Mouse (Mus musculus) megakaryocyte-erythroid progenitor cell, adult 5-6 weeks (primary cell): Measurements from ENCODE around the gene Emc7. TPM values are rescaled to one million over a fixed set of nuclear protein-coding genes. Genes with fewer than 3 reads are reported as not detected.
"Not testable (repeated sequence)": the region's sequence is repeated elsewhere in the genome, so short reads cannot be mapped to it uniquely, and the experiment has no call there.

ENCODE experiments used
- ATAC-seq: replicated peaks from 2 replicates; pipeline ENCODE4 v1.8.0; 2016; ENCODE audit warnings: mild to moderate bottlenecking, inconsistent platforms; ENCODE audit not compliant: severe bottlenecking, poor library complexity, low FRiP score, low TSS enrichment
- total RNA-seq, 2 experiments: library from RNA; stranded (forward) in 1 of 2; stranded (reverse) in 1 of 2; fragments of 200-1000, 215-1000 nt in 1 of 2; fragments of >200 nt in 1 of 2; fragmentation: Nextera tagmentation in 1 of 2; gene quantifications; 2 replicates each; pipeline ENCODE4 v1.2.3; 2014 to 2017

The Emc7 gene
- total RNA-seq (2014; fragmentation: Nextera tagmentation) (13.8 and 14.7 TPM in 2 replicates), total RNA-seq (2017) (9.7 and 10.5 TPM in 2 replicates)

DNA sequence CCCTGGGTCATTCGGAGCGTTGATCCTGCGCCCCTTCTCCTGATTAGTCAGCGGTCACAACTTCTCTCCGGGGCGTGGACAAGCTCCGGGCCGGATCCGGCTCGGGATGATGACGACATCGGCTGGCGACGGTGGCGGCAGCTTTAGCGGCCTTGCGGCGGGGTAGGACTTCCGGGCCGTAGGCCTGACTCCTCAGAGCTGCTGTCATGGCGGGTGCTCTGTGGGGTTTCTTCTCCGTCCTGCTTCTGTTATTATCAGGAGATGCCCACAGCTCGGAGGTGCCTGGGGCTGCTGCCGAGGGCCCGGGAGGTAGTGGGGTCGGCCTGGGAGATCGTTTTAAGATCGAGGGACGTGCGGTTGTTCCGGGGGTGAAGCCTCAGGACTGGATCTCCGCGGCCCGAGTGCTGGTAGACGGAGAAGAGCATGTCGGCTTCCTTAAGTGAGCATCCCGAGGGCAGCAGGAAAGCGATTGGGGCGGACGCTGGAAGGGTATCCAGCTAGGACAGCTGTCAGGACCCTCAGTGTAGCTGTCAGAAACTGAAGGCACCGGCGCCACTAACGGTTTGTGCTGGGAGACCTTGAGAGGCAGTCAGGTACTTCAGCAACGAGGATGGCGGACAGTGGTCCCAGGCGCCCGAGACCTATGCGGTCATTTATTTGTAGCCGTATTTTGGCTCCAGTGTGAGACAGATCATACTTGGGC lies at the start of gene Emc7:
Emc7 (plus strand) TSS at position 136 of the 703 bp plus-strand sequence.
- ATAC-seq = peak; percentile 97

DNA sequence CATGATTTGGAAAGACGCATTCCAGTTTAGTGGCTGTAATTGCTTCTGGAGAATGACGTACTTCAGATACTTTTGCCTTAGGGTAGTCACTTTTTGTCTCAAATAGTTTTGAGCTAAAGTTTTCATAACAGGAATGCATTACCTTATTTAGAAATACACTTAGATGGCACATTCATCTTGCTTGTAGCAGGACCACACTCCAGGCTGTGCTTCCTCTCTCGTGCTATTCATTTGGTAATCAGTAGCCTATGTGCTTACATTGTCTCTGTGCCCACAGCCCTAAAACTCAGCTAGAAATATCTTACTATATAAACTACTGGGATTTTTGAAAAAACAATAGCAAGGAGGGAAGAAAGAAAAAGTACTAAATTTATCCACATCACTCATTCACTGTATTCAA lies 47.8 kb upstream of the Emc7 start:
- ATAC-seq = no peak

DNA sequence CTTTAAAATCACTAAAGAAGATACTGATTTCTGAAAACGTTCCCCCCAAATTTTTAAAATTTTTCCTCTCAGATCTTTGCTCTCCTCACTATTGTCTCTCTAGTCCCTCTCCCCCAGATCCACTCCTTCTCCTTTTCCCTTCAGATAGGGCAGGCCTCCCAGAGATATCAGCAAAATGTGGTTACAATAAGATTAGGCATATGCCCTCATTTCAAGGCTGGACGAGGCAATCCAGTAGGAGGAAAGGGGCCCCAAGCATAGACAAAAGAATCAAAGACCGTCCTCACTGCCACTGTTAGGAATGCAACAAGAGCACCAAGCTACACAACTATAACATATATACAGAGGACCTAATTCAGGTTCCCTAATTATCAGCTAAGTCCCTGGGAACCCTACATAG lies 29.5 kb upstream of the Emc7 start:
- no peak for ATAC-seq

DNA sequence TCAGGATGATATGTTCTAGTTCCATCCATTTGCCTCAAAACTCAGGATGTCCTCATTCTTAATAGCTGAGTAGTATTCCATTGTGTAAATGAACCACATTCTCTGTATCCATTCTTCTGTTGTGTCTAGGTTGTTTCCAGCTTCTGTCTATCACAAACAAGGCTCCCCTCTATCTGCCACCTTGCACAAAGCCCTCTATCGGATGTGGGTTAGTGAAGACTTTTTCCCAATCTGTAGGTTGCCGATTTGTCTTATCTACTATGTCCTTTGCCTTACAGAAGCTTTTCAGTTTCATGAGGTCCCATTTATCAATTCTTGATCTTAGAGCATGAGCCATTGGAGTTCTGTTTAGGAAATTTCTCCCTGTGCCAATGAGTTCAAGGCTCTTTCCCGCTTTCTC lies 26.3 kb upstream of the Emc7 start:
- ATAC-seq = not testable (repeated sequence)

DNA sequence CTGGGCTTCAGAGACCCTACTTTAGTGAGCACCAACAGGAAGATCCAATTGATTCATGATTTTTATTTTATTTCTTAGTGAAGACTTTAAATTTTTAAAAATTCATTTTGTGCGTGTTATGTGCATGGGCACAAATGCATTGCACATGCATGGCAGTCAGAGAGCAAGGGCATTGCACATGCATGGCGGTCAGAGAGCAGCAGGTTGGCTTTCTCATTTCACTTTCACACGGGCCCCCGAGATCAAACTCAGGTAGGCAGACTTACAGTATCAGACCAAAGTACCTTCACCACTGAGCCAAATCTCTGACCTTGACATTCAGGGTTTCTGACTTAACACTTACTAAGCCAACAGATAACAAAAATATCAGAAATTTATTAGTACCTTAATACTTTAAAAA lies 25.1 kb upstream of the Emc7 start:
- no peak for ATAC-seq

DNA sequence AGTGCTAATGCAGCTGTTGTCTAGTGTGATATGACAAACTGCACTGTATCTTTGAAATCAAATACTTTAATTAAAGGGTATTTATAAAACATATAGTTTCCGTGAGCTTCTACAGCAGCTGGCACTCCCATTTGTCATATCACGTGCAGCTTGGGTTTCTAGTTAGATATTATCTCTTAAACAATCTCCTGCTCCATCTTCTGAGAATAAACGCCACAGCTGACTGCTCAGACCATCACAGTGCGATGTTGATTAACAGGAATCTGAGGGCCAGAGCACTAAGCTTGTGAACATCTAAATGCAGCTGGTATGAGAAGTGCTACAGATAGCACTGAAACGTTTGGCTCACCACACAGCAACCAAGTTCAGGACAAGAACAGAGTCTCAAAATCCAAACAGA lies 24.4 kb upstream of the Emc7 start:
- ATAC-seq = no peak

DNA sequence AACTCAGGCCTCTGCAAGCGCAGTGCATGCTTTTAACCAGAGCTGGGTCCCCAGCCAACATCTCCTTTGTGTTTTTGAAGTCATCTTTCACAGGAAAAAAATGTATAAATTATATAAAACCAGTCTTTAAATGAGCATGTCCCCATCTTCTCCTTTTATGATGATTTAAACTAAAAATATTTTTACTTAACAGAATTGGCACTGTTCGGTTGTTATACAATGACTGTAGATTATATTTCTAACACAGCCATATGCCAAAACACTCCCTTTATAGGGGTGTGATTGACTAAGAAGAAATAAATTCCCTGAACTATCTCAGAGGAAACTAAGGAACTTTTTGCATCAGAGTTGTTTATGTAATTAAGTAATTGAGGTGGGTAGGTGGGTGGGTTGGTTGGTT lies 22.3 kb upstream of the Emc7 start:
- ATAC-seq = no peak

DNA sequence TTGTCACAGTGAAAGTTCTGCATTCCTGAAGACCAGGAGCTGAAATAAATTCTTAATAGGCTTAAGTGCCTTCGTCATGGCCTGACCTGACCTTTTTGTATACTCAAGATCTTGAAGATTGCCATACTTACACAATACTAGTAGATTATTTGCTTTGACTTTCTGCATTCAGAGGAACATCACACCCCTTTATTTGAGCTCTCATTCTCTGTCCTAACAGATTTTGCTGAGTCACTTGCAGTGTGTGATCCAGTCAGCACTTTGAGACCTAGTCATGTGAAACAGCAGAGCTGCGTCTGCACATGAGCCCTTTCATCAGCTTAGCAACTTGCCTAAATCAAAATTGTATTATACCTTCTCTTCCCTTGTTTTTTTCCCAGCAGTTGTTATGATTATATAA lies 21.4 kb upstream of the Emc7 start:
- ATAC-seq = peak; percentile 78

DNA sequence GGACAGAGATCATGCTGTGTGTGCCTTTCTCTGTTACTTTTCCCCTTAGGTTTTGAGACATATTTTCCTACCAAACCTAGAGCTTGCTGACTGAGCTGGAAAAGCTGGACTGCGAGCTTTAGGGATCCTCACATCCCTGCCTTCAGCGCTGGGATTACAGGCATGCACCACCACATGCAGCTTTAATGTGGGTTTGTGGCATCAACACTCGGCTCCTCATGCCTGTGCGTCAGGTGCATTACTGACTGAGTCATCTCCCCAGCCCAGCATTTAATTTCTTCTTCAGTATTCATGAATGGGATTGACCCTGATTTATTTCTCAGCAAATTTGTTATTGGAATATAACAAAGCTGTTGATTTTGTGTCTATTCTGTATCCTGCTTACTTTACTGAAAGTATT lies 18.5 kb upstream of the Emc7 start:
- no peak for ATAC-seq

DNA sequence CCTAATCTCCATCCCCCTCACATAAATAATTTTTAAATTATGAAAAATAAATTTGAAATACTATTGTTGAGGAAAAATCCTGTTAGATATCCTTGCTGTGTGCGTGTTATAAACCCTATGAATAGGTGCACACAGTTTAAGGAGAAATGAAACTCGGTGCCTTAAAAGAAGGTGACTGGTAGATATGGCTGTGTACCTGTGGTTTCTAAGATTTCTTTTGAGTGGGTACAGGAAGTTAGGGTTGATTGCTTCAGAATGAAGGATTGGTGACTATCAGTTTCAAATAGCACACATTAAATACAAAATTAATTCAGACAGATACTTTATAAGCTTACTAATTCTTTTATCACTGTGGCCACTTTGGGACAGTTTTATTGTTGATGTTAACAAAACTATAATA lies 17.2 kb upstream of the Emc7 start:
- ATAC-seq = no peak

DNA sequence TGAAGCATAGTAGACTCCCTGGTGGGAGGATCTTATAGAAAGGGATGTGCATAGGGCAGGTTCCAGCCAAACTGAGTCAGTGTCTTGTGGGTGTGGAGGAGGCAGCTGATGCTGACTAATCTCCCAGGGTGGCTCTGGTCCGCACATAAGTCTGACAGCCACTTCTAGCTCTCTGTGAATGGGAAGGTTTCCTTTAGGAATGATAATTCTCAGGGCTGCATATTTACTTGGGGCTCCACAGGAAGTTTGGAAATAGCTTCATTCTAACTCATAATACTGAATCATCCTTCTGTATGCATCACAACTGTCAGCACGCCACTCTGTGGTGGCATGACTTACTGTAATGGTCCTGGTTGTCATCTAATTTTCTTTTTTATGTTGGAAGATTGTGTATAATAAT lies 11.3 kb upstream of the Emc7 start:
- no peak for ATAC-seq

DNA sequence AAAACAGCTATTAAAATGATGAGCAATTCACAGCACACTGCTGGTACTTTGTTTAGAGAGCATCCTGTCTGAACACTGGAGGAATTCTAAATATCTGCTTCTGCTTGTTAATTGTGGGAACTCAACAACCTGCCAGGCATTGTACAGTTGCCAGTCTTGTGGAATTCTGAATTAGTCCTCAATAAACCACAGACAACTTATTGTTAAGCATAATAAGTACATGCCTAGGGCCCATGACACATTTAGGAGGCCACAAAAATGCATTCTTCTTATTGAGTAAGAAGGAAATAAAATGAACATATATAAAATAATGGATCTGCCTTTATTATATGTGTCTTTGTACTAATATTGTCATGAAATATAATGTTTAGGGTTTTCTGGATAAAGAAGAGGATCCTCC lies 9.3 kb upstream of the Emc7 start:
- no peak for ATAC-seq

DNA sequence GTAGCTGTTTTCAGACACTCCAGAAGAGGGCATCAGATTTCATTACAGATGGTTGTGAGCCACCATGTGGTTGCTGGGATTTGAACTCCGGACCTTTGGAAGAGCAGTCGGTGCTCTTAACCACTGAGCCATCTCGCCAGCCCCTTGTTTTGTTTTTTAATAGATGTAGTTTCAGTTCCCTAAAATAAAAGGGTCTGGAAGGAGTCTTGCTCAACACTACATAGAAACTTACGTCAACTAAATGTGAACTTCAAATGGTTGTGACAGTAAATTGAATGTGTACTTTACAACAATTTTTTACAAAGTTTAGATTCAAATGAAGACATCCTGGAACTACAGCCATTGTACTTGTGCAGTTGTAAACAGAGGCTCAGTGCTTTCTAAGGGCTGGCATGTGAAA lies 6.8 kb upstream of the Emc7 start:
- ATAC-seq = not testable (repeated sequence)

DNA sequence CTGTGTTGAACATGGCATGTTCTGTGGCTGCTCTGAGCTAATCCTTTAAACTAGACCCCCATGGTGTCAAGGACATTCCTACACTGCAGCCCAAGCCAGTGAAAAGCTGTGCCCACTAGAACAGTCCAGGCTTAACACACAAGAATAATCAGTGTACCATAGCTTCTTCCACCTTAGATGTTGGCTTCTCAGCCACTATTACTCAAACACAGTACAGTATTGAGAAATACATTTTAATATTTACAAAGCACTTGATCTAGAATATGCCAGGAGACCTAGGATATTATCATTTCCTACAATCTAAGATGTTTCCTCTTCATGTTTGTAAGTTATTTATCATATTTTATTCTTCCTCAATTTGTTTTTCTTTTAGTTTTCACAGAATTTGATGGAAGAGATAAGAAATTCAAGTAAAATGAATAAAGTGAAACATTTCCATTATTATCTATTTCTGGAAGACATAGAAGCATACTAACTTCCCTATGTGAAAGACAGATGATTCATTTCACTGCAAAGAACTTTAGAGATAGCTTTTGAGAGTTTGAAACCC lies 6.2 kb upstream of the Emc7 start:
- no peak for ATAC-seq

DNA sequence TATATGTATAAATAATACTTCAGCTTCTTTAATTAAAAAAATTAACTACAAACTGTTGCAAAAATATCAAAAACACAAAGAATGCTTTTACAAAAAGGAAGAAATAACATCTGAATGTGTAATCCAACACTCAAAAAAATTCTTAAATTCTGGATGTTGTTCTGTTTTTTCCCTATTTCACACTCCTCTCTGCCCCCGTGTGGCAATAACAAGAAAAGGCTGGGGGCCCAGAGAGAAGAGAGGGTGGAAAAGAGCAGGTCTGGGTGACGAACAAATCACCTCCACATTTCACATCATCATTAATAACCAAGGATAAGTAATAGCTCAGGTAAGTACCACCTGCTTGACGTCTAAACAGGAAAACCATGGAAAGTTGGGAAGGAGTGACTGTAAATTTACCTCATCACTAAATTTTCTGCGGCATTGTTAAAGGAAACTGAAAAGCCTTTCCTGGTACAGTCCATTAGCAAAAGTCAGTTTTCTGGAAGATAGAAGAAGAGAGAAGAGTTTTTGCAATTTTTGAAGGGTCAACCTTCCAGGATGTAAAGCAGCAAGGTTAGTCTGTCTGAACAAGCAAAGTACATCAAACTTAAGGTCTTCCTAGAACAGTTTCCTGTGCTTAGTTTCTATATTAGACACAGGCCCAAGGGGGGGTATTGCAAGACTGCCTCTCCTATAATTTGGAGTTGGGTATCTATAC lies 5.0 kb upstream of the Emc7 start:
- peak; percentile 74 for ATAC-seq

DNA sequence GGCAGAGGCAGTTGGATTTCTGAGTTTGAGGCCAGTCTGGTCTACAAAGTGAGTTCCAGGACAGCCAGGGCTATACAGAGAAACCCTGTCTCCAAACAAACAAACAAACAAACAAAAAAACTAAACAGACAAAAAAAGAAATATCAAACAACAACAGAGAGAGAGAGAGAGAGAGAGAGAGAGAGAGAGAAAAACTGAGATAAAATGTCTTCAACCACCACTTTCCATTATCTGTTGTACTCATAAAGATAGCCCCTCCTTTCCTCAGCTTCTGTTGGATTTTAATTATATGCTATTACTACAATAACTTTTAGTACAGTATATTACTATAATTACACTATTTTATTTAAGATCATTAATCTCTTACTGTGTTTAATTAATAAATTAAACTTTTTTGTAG lies 2.3 kb upstream of the Emc7 start:
- ATAC-seq = not testable (repeated sequence)

DNA sequence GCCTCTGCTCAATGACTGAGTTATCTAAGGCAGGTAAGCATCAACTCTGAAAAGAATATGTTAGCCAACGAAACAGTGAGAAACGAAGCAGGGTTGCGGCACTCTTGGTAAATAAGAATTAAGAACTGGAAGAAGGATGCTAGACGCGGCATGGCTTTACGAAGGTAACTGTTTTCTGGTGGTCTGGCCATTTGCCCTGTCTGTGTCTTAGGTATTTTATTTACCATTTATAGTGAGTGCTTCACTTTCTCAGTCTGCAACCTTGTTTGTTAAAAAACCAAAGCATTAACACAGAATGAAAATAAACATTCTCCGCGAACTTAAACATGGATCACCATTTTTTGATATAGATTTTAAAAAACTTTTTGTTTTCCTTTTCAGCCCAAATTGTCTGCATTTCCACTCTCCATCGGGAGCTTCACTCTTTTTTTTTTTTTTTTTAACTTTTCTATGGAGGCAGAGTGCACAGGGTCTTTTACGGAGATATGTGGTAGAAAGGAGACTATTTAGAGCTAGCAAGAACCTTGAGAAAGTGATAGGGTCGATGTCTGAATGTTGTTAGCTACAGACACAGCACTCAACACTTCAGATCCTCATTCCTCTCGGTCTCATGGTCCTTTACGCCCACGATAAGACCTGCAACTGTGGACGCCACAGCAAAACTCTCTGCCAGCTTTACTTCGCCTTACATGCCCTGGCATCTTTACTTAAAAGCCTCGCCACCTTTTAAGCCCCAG lies 504 bp upstream of the Emc7 start:
- no peak for ATAC-seq

DNA sequence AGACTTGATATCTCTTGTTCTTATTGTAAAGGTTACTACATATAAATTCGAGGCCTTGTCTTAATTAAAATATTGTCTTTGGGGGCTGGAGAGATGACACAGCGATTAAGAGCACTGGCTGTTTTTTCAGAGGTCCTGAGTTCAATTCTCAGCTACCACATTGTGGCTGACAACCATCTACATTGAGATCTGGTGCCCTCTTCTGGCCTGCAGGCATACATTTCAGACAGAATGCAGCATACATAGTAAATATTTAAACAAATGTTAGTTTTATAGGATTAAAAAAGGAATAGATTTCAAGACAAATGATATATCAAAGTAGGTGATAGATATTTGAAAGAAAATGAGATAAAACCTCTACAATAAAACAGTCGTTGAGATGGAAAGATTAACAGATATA lies 5.8 kb downstream of the Emc7 start:
- no peak for ATAC-seq

DNA sequence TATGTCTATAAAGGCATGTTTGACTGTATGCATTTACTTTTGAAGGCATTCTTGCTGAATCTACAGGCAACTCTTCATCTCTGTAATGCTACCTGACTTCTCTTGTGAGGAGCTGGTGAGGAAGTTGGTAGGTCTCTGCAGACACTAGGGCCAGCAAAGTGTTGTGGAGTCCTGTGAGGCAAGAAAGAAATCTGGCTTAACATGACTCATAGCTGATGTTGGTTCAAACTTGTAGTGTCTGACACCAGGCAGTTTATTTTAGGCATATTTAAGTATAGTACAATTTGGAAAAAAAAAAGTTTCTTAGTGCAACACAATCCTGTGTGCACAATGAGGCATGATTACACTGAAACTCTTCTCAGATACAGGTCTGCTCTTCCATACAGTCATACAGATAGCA lies 14.7 kb downstream of the Emc7 start:
- no peak for ATAC-seq

DNA sequence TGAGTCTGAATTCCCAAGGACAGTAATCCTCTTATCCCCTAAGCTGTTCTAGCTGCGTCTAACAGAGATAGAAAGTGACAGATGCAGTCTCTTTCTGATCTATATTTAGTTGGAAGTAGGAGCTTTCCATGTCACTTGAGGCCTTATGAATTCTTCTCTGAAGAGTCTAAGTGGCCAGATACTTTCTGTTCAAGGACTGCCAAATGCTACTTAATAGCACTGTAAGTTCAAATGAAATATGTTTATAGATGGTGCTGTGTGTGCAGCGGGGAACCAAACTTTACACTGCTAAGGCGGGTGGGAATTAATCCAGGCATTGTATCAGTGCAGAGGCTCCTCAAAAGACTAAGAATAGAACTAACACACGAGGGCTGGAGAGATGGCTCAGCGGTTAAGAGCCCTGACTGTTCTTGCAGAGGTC lies 16.2 kb downstream of the Emc7 start:
- ATAC-seq = no peak
